8 mouse cellular contexts compared by ENCODE assay signal in the genomic region with DNA sequence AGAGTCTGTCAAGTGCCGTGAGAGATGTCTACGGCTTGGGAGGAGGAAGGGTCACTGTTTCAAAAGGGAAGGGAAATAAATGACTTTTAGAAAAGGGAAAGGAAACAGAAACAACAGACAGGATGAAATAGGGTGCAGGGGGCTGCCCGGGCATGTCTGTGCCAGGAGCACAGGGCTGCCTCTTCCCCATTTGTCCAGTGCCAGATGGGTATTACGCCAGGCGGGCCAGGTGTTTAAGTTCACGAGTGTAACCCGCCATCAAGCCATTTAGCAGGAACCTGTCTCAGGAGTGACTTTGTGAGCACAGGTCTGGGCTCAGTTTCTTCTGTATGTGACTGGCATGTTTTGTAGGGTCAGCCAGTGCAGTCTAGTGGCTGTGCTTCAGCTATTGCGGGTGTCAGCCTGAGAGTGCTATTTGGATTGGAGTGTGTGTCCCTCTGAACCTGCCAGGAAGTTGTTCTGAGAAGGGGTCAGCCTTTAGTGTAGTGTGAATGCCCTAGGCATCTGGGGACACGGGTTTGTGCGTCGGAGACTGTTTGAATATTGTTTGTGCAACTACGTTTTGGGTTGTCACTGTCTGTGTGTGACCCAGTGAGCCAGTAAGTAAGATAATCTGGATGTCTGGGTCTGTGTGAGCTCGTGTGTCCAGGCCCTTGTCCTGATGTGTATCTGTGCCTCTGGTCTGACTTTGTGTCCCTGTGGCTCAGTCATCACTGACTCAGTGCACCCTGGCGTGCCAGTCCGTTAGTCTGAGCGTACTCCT. TPM values are rescaled to one million over a fixed set of nuclear protein-coding genes. Genes with fewer than 3 reads are reported as not detected.
DNase-seq lines count a peak whose midpoint lies in the region; ATAC-seq and TF ChIP-seq lines count a peak whose summit lies in the region.

No protein-coding gene starts in this region.

- no peaks in the 10 kb centered on the region for H3K9me3 ChIP-seq in heart, embryonic 14.5 days (ENCODE audit: control insufficient read depth, low read length)
- H3K9me3 ChIP-seq in liver, embryonic 11.5 days (ENCODE audit: control insufficient read depth, low read length): no peaks in the 10 kb centered on the region

- no peak for TF ChIP-seq CTCF in olfactory bulb, adult 2 months (IDR thresholded peaks at IDR 0.05; ENCODE audit: insufficient read depth, low read depth, low read length)

- ATAC-seq in heart, embryonic 14.5 days (ENCODE audit: insufficient number of reproducible peaks, insufficient read depth, low FRiP score, low read depth): no peak
- no peak for ATAC-seq in liver, embryonic 11.5 days (replicated peaks; ENCODE audit: low FRiP score)
- no peak; the same call in 1 of the 2 replicates for ATAC-seq in frontal cortex, adult (ENCODE audit: low TSS enrichment)

- H3K4me2 ChIP-seq in heart, embryonic 14.5 days (ENCODE audit: low read length): peak overlapping the region; percentile 98
- peak overlapping the region; percentile 100 for H3K4me2 ChIP-seq in liver, embryonic 11.5 days

- H3K4me1 ChIP-seq in heart, embryonic 14.5 days (ENCODE audit: control insufficient read depth in 2 of 2, insufficient read depth in 2 of 2, low read length in 2 of 2): peaks cover 13 to 29% of the 10 kb centered on the region in 2 experiments
- peaks cover 46% of the 10 kb centered on the region for H3K4me1 ChIP-seq in liver, embryonic 11.5 days (replicated peaks; ENCODE audit: control insufficient read depth, insufficient read depth, low read length)
- H3K4me1 ChIP-seq in olfactory bulb, adult 2 months (ENCODE audit: control insufficient read depth, insufficient read depth, low read length): peaks cover 33% of the 10 kb centered on the region

- no peaks in the 10 kb centered on the region for H3K27me3 ChIP-seq in heart, embryonic 14.5 days (ENCODE audit: control insufficient read depth, insufficient read depth, low read length)
- no peaks in the 10 kb centered on the region for H3K27me3 ChIP-seq in liver, embryonic 11.5 days (replicated peaks; ENCODE audit: control insufficient read depth, insufficient read depth, low read length)

- TF ChIP-seq POLR2A in olfactory bulb, adult 2 months (IDR thresholded peaks at IDR 0.05; ENCODE audit: insufficient read depth, low read depth, low read length): no peak

- 41% methylated on average over 16 of the region's 16 CpGs for WGBS in heart, embryonic 14.5 days
- WGBS in liver, embryonic 11.5 days: 48% methylated on average over 16 of the region's 16 CpGs
- 39% methylated on average over 16 of the region's 16 CpGs for WGBS in olfactory bulb, adult 2 months

- peak overlapping the region; percentile 97 for H3K9ac ChIP-seq in heart, embryonic 14.5 days (ENCODE audit: low read length)
- peak overlapping the region; percentile 97; the same call in 1 of the 2 replicates for H3K9ac ChIP-seq in liver, embryonic 11.5 days (ENCODE audit: low read depth, low read length)

- DNase-seq in layer of hippocampus, adult 11-12 months (ENCODE audit: low spot score): peak; percentile 53
- DNase-seq in layer of hippocampus, adult 18-20 months (ENCODE audit: low spot score in 2 of 2): no peak
- DNase-seq in ZHBTc4 (ENCODE audit: low read depth, low spot score): peak; percentile 71
- DNase-seq in liver, embryonic 11.5 days (ENCODE audit: low spot score): no peak
- no peak for DNase-seq in left cerebral cortex, adult 11 months (ENCODE audit: low spot score)

- H3K27ac ChIP-seq in heart, embryonic 14.5 days (replicated peaks in 1 of 2; ENCODE audit: control insufficient read depth in 1 of 2, insufficient read depth in 1 of 2, low read depth in 2 of 2, low read length in 2 of 2): peak overlapping the region; percentile 35 to 99
- 0 out of 2 replicates have a peak overlapping the region, but pooled peaks have one; percentile 71 for H3K27ac ChIP-seq in liver, embryonic 11.5 days (ENCODE audit: low read depth, low read length)
- peak overlapping the region; percentile 13; the same call in 1 of the 2 replicates for H3K27ac ChIP-seq in olfactory bulb, adult 2 months (ENCODE audit: insufficient read depth, low read depth, low read length)

- peak overlapping the region; percentile 90 to 94 for H3K4me3 ChIP-seq in heart, embryonic 14.5 days (ENCODE audit: control insufficient read depth in 1 of 2, insufficient read depth in 1 of 2, low read depth in 1 of 2, low read length in 2 of 2)
- H3K4me3 ChIP-seq in liver, embryonic 11.5 days (ENCODE audit: low read depth, low read length): peak overlapping the region; percentile 78
- H3K4me3 ChIP-seq in olfactory bulb, adult 2 months (ENCODE audit: insufficient read depth, low read depth, low read length): peak overlapping the region; percentile 92

- H3K36me3 ChIP-seq in heart, embryonic 14.5 days (ENCODE audit: control insufficient read depth, insufficient read depth, low read length): no peaks in the 10 kb centered on the region
- H3K36me3 ChIP-seq in liver, embryonic 11.5 days (ENCODE audit: control insufficient read depth, insufficient read depth, low read length): no peaks in the 10 kb centered on the region

RNA-seq across cellular contexts. Expression of gene Bbc3, which starts 0.5 kb away (rescaled TPM):
- total RNA-seq in layer of hippocampus, adult 18-20 months (2021): 10 to 100 TPM in 1 of 2 experiments, 1 to 10 TPM in 1; 8.2 to 12.4 TPM
- polyA plus RNA-seq in heart, embryonic 14.5 days (2014; fragmentation: Nextera tagmentation; extraction: Ambion mirVana): 3.8 and 5.2 TPM in 2 replicates
- 4.7 and 6.4 TPM in 2 replicates for polyA plus RNA-seq in liver, embryonic 11.5 days (2014; fragmentation: Nextera tagmentation; extraction: Ambion mirVana)
- not detected in 2 replicates for polyA plus RNA-seq in olfactory bulb, adult 2 months (2012; ENCODE audit: insufficient read depth, insufficient read length, low replicate concordance, missing spikeins)

RNA-seq across cellular contexts. Expression of gene Ccdc9, which starts 22.1 kb away (rescaled TPM):
- 10 to 100 TPM; 72.4 to 80.2 TPM for total RNA-seq in layer of hippocampus, adult 18-20 months (2021)
- 10.6 and 11.2 TPM in 2 replicates for polyA plus RNA-seq in heart, embryonic 14.5 days (2014; fragmentation: Nextera tagmentation; extraction: Ambion mirVana)
- 21.7 and 25.3 TPM in 2 replicates for polyA plus RNA-seq in liver, embryonic 11.5 days (2014; fragmentation: Nextera tagmentation; extraction: Ambion mirVana)
- not detected in 2 replicates for polyA plus RNA-seq in olfactory bulb, adult 2 months (2012; ENCODE audit: insufficient read depth, insufficient read length, low replicate concordance, missing spikeins)

RNA-seq across cellular contexts. Expression of gene Inafm1, which starts 35.3 kb away (rescaled TPM):
- 10 to 100 TPM; 31.9 to 34.8 TPM for total RNA-seq in layer of hippocampus, adult 18-20 months (2021)
- 9.9 and 11.7 TPM in 2 replicates for polyA plus RNA-seq in heart, embryonic 14.5 days (2014; fragmentation: Nextera tagmentation; extraction: Ambion mirVana)
- polyA plus RNA-seq in liver, embryonic 11.5 days (2014; fragmentation: Nextera tagmentation; extraction: Ambion mirVana): 9.3 and 10.6 TPM in 2 replicates
- not detected in 2 replicates for polyA plus RNA-seq in olfactory bulb, adult 2 months (2012; ENCODE audit: insufficient read depth, insufficient read length, low replicate concordance, missing spikeins)

RNA-seq across cellular contexts. Expression of gene C5ar1, which starts 49.4 kb away (rescaled TPM):
- total RNA-seq in layer of hippocampus, adult 18-20 months (2021): 1 to 10 TPM; 1.2 to 1.6 TPM
- polyA plus RNA-seq in heart, embryonic 14.5 days (2014; fragmentation: Nextera tagmentation; extraction: Ambion mirVana): 3.3 and 3.7 TPM in 2 replicates
- 2.8 and 3.4 TPM in 2 replicates for polyA plus RNA-seq in liver, embryonic 11.5 days (2014; fragmentation: Nextera tagmentation; extraction: Ambion mirVana)
- not detected in 2 replicates for polyA plus RNA-seq in olfactory bulb, adult 2 months (2012; ENCODE audit: insufficient read depth, insufficient read length, low replicate concordance, missing spikeins)

Comparison
In these comparisons a context has a peak if more than half of its experiments do, and no peak if none do; other contexts are left out.
1. DNase-seq: peak in layer of hippocampus, adult 11-12 months (single experiment) and ZHBTc4 (single experiment); none in layer of hippocampus, adult 18-20 months (0 of 2), liver, embryonic 11.5 days (single experiment) and left cerebral cortex, adult 11 months (single experiment).
2. H3K27ac ChIP-seq: peak in every context shown above with its lines; median percentile 71 in liver, embryonic 11.5 days; 67 in heart, embryonic 14.5 days; 13 in olfactory bulb, adult 2 months.
3. RNA of gene Ccdc9, which starts 22.1 kb away (polyA plus RNA-seq): not detected in olfactory bulb, adult 2 months; 21.7 to 25.3 TPM in liver, embryonic 11.5 days and 10.6 to 11.2 TPM in heart, embryonic 14.5 days; every median in the first group is over 10 times any median in the second.
4. RNA of gene Inafm1, which starts 35.3 kb away (polyA plus RNA-seq): 9.9 to 11.7 TPM in heart, embryonic 14.5 days and 9.3 to 10.6 TPM in liver, embryonic 11.5 days; not detected in olfactory bulb, adult 2 months; every median in the first group is over 10 times any median in the second.
5. Peak in every context shown above with its lines, with median percentiles within 50 percentile points of each other: H3K4me3 ChIP-seq.